Mouse (Mus musculus): ENCODE data around the gene Scyl3. TPM values are rescaled to one million over a fixed set of nuclear protein-coding genes. Genes with fewer than 3 reads are reported as not detected.

Gene Scyl3
- polyA plus RNA-seq, 1 experiment from 2014 or later, result 20.8 TPM

- H3K4me2 ChIP-seq (ENCODE audit: low read depth), result no peak overlapping the region
- no peaks in the 10 kb centered on the region for H3K27me3 ChIP-seq (ENCODE audit: control insufficient read depth, insufficient read depth, low read length)
- no peaks in the 10 kb centered on the region for H3K4me1 ChIP-seq (ENCODE audit: control insufficient read depth, insufficient read depth, low read length)
- no peaks in the 10 kb centered on the region for H3K9me3 ChIP-seq (ENCODE audit: control insufficient read depth, low read length)
- ATAC-seq (ENCODE audit: insufficient read depth, low FRiP score, low TSS enrichment) (no peak), DNase-seq (ENCODE audit: low spot score) (no peak)
- 98% methylated on average over 1 of the region's 1 CpGs for WGBS
- H3K9ac ChIP-seq (ENCODE audit: low read length), result no peak overlapping the region
- no peak overlapping the region for H3K4me3 ChIP-seq (ENCODE audit: low read depth, low read length)
- no peak overlapping the region for H3K27ac ChIP-seq (ENCODE audit: low read depth, low read length)
- H3K36me3 ChIP-seq (ENCODE audit: control insufficient read depth, insufficient read depth, low read length), result no peaks in the 10 kb centered on the region
These were observed 47.6 kb downstream of the Scyl3 start for GRCm38 (mm10) chr1:163976515-163976914.

- 86% methylated on average over 4 of the region's 4 CpGs for WGBS
- DNase-seq (ENCODE audit: low spot score) (no peak), ATAC-seq (ENCODE audit: insufficient read depth, low FRiP score, low TSS enrichment) (no peak)
These were observed 63.5 kb downstream of the Scyl3 start for GRCm38 (mm10) chr1:163992371-163992770.

GRCm38 (mm10) chr1:163994173-163994720, 65.3 kb downstream of the Scyl3 start:
- peak overlapping the region; percentile 82 for H3K9ac ChIP-seq (ENCODE audit: low read length)
- H3K4me1 ChIP-seq (ENCODE audit: control insufficient read depth, insufficient read depth, low read length), result no peaks in the 10 kb centered on the region; the same call in 1 of the 2 replicates
- peak overlapping the region; percentile 69 for H3K4me3 ChIP-seq (ENCODE audit: low read depth, low read length)
- no peak overlapping the region for H3K27ac ChIP-seq (ENCODE audit: low read depth, low read length)
- H3K9me3 ChIP-seq (ENCODE audit: control insufficient read depth, low read length), result no peaks in the 10 kb centered on the region
- no peaks in the 10 kb centered on the region for H3K27me3 ChIP-seq (ENCODE audit: control insufficient read depth, insufficient read depth, low read length)
- peak overlapping the region; percentile 80 for H3K4me2 ChIP-seq (ENCODE audit: low read depth)
- no peaks in the 10 kb centered on the region for H3K36me3 ChIP-seq (ENCODE audit: control insufficient read depth, insufficient read depth, low read length)
- no peak for DNase-seq (ENCODE audit: low spot score)
- 2% methylated on average over 38 of the region's 38 CpGs for WGBS
- peak; percentile 42 for ATAC-seq (ENCODE audit: insufficient read depth, low FRiP score, low TSS enrichment)

More at GRCm38 (mm10) chr1:163992371-163992770, 63.5 kb downstream of the Scyl3 start:
- H3K27ac ChIP-seq (ENCODE audit: low read depth, low read length), result no peak overlapping the region
- H3K27me3 ChIP-seq (ENCODE audit: control insufficient read depth, insufficient read depth, low read length), result no peaks in the 10 kb centered on the region
- H3K9ac ChIP-seq (ENCODE audit: low read length), result no peak overlapping the region
- H3K4me1 ChIP-seq (ENCODE audit: control insufficient read depth, insufficient read depth, low read length), result no peaks in the 10 kb centered on the region; the same call in 1 of the 2 replicates
- H3K36me3 ChIP-seq (ENCODE audit: control insufficient read depth, insufficient read depth, low read length), result no peaks in the 10 kb centered on the region
- H3K9me3 ChIP-seq (ENCODE audit: control insufficient read depth, low read length), result no peaks in the 10 kb centered on the region
- H3K4me2 ChIP-seq (ENCODE audit: low read depth), result no peak overlapping the region
- no peak overlapping the region for H3K4me3 ChIP-seq (ENCODE audit: low read depth, low read length)

DNA sequence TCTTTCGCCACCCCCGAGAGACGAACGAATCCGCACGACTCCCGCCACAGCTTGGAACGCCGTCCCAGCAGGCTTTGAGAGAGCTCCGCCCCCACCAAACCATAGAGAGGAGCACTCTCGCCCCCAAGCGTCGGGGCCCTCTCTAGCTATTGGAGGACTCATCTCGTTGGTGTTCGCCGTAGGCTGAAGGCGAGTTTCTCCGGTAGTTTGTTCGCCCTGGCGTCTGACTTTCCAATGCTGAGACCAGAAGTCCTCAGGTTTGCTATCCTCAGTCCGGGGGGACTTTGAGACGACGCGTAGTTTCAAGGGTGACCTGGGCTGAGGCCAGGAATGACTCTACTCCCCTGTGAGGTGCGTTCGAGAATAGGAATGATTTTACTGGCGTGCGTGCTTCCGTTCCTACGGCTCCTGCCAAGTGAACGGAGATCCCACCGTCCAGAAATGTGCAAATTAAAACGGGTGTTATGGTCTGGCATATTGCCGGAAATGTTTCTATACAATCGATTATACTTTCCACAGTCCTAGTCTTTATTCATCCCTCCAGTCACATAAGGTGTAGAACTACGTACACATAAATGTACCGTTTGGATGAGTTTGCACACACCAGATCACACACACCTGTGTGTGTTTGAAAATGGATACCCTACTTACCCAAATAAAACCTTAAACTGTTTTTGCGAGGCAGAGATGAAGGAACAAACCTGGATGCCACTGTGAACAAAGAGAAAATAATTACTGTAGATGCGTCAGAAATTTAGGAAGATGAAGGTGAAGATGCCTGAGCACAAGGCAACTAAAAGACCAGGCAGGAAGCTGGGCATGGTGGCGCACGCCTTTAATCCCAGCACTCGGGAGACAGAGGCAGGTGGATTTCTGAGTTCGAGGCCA, 66.1 kb downstream of the Scyl3 start, which contains the start of the genes BC055324 and Mettl18:
Gene BC055324, minus strand, starts transcription at position 76 of the 888 bp plus-strand sequence.
Gene Mettl18, plus strand, starts transcription at position 169 of the 888 bp plus-strand sequence.
- no peak within 1 kb of the TSS for H3K27ac ChIP-seq (ENCODE audit: low read depth, low read length)
- H3K9ac ChIP-seq (ENCODE audit: low read length), result peak within 1 kb of the TSS; percentile 82
- no peaks in the 10 kb centered on the region for H3K36me3 ChIP-seq (ENCODE audit: control insufficient read depth, insufficient read depth, low read length)
- H3K9me3 ChIP-seq (ENCODE audit: control insufficient read depth, low read length), result no peaks in the 10 kb centered on the region
- ATAC-seq (ENCODE audit: insufficient read depth, low FRiP score, low TSS enrichment) (peak; percentile 96), DNase-seq (ENCODE audit: low spot score) (peak; percentile 91)
- H3K4me1 ChIP-seq (ENCODE audit: control insufficient read depth, insufficient read depth, low read length), result no peaks in the 10 kb centered on the region; the same call in 1 of the 2 replicates
- H3K27me3 ChIP-seq (ENCODE audit: control insufficient read depth, insufficient read depth, low read length), result no peaks in the 10 kb centered on the region
- H3K4me2 ChIP-seq (ENCODE audit: low read depth), result peak within 1 kb of the TSS; percentile 80
- WGBS, result 4% methylated on average over 43 of the region's 43 CpGs
- peak within 1 kb of the TSS; percentile 69 for H3K4me3 ChIP-seq (ENCODE audit: low read depth, low read length)

- no peak overlapping the region for H3K27ac ChIP-seq (ENCODE audit: low read depth, low read length)
- peak overlapping the region; percentile 69 for H3K4me3 ChIP-seq (ENCODE audit: low read depth, low read length)
- H3K4me2 ChIP-seq (ENCODE audit: low read depth), result peak overlapping the region; percentile 47
- no peaks in the 10 kb centered on the region; the same call in 1 of the 2 replicates for H3K4me1 ChIP-seq (ENCODE audit: control insufficient read depth, insufficient read depth, low read length)
- 91% methylated on average over 1 of the region's 2 CpGs for WGBS
- H3K27me3 ChIP-seq (ENCODE audit: control insufficient read depth, insufficient read depth, low read length), result no peaks in the 10 kb centered on the region
- DNase-seq (ENCODE audit: low spot score), result no peak
- no peak for ATAC-seq (ENCODE audit: insufficient read depth, low FRiP score, low TSS enrichment)
- no peaks in the 10 kb centered on the region for H3K36me3 ChIP-seq (ENCODE audit: control insufficient read depth, insufficient read depth, low read length)
- no peak overlapping the region for H3K9ac ChIP-seq (ENCODE audit: low read length)
- H3K9me3 ChIP-seq (ENCODE audit: control insufficient read depth, low read length), result no peaks in the 10 kb centered on the region
These were observed 66.7 kb downstream of the Scyl3 start for GRCm38 (mm10) chr1:163995609-163995913.

- Histone ChIP-seq H3K4me1 (ENCODE audit: control insufficient read depth, insufficient read depth, low read length) (no peaks in the 10 kb centered on the region), H3K4me2 (ENCODE audit: low read depth) (no peak overlapping the region), H3K36me3 (ENCODE audit: control insufficient read depth, insufficient read depth, low read length) (no peaks in the 10 kb centered on the region), H3K9me3 (ENCODE audit: control insufficient read depth, low read length) (no peaks in the 10 kb centered on the region), H3K4me3 (ENCODE audit: low read depth, low read length) (no peak overlapping the region), H3K27me3 (ENCODE audit: control insufficient read depth, insufficient read depth, low read length) (no peaks in the 10 kb centered on the region), H3K9ac (ENCODE audit: low read length) (no peak overlapping the region), H3K27ac (ENCODE audit: low read depth, low read length) (no peak overlapping the region)
- DNase-seq (ENCODE audit: low spot score) (no peak), ATAC-seq (ENCODE audit: insufficient read depth, low FRiP score, low TSS enrichment) (no peak)
- WGBS, result 70% methylated on average over 6 of the region's 6 CpGs
These were observed 73.0 kb downstream of the Scyl3 start for GRCm38 (mm10) chr1:164001831-164002452.

GRCm38 (mm10) chr1:164004311-164004710, 75.4 kb downstream of the Scyl3 start:
- H3K9me3 ChIP-seq (ENCODE audit: control insufficient read depth, low read length), result no peaks in the 10 kb centered on the region
- DNase-seq (ENCODE audit: low spot score) (no peak), ATAC-seq (ENCODE audit: insufficient read depth, low FRiP score, low TSS enrichment) (no peak)
- no peak overlapping the region for H3K27ac ChIP-seq (ENCODE audit: low read depth, low read length)
- H3K9ac ChIP-seq (ENCODE audit: low read length), result no peak overlapping the region
- H3K36me3 ChIP-seq (ENCODE audit: control insufficient read depth, insufficient read depth, low read length), result no peaks in the 10 kb centered on the region
- H3K4me2 ChIP-seq (ENCODE audit: low read depth), result no peak overlapping the region
- WGBS, result 81% methylated on average over 3 of the region's 3 CpGs
- H3K4me1 ChIP-seq (ENCODE audit: control insufficient read depth, insufficient read depth, low read length), result no peaks in the 10 kb centered on the region
- H3K27me3 ChIP-seq (ENCODE audit: control insufficient read depth, insufficient read depth, low read length), result no peaks in the 10 kb centered on the region
- H3K4me3 ChIP-seq (ENCODE audit: low read depth, low read length), result no peak overlapping the region

Measured in neural tube, embryonic 11.5 days (tissue).